Mouse (Mus musculus): ENCODE results near the gene Lpar4. TPM values are rescaled to one million over a fixed set of nuclear protein-coding genes. Genes with fewer than 3 reads are reported as not detected.

Gene Lpar4
- total RNA-seq (2021), result 10 to 100 TPM; 10.4 to 11.4 TPM
- long read RNA-seq, experiment 1, full-length matches to known transcripts, result 4 of 7 reads
- long read RNA-seq, experiment 1, partial matches to known transcripts, result 1 of 7 reads
- long read RNA-seq, experiment 1, other reads (novel, unspliced or antisense), result 2 of 7 reads
- long read RNA-seq, experiment 2, full-length matches to known transcripts, result 8 of 10 reads
- long read RNA-seq, experiment 2, partial matches to known transcripts, result 2 of 10 reads
- long read RNA-seq, experiment 2, other reads (novel, unspliced or antisense), result 0 of 10 reads

- DNase-seq, result peak; percentile 28
Measured at GRCm38 (mm10) chrX:106920175-106920827, at the start of gene Lpar4. Gene Lpar4, plus strand, starts transcription at chrX:106920625.

GRCm38 (mm10) chrX:106871426-106871825 is 49.0 kb upstream of the Lpar4 start:
- DNase-seq, result no peak

GRCm38 (mm10) chrX:106871894-106872293 is 48.5 kb upstream of the Lpar4 start:
- no peak for DNase-seq

- peak; percentile 8 for DNase-seq
Measured at GRCm38 (mm10) chrX:106872315-106872714, 48.1 kb upstream of the Lpar4 start.

- DNase-seq, result no peak
Measured at GRCm38 (mm10) chrX:106897707-106898275, 22.6 kb upstream of the Lpar4 start.

GRCm38 (mm10) chrX:106920828-106921619 is 599 bp downstream of the Lpar4 start:
- no peak for DNase-seq

GRCm38 (mm10) chrX:106924572-106924971 is 4.1 kb downstream of the Lpar4 start:
- DNase-seq, result no peak

GRCm38 (mm10) chrX:106939326-106939725 is 18.9 kb downstream of the Lpar4 start:
- DNase-seq, result no peak

- no peak for DNase-seq
Measured at GRCm38 (mm10) chrX:106950558-106950957, 30.1 kb downstream of the Lpar4 start.

GRCm38 (mm10) chrX:106951016-106951415 is 30.6 kb downstream of the Lpar4 start:
- no peak for DNase-seq

- DNase-seq, result no peak
Measured at GRCm38 (mm10) chrX:106953840-106954239, 33.4 kb downstream of the Lpar4 start.

- DNase-seq, result no peak
Measured at GRCm38 (mm10) chrX:106962233-106962632, 41.8 kb downstream of the Lpar4 start.

GRCm38 (mm10) chrX:106964326-106964725 is 43.9 kb downstream of the Lpar4 start:
- DNase-seq, result peak; percentile 11

Other genes starting within 250 kb of the Lpar4 start
- 10 to 100 TPM; 16.9 to 18.7 TPM for gene Rtl3, start 80.0 kb upstream of the Lpar4 start, total RNA-seq (2021)
- under 1 TPM; 0.12 to 0.16 TPM for gene P2ry10, start 167.9 kb downstream of the Lpar4 start, total RNA-seq (2021)
- 1 to 10 TPM; 2.9 to 3.1 TPM for gene P2ry10b, start 228.3 kb downstream of the Lpar4 start, total RNA-seq (2021)